Mouse (Mus musculus) small intestine, adult 2 months (tissue): ENCODE data around the gene Lap3. TPM values are rescaled to one million over a fixed set of nuclear protein-coding genes. Genes with fewer than 3 reads are reported as not detected.

Experiments
- H3K27ac ChIP-seq: fragments of 200-500 bp; 2 replicates; pipeline ENCODE4 v1.5.1; 2012; ENCODE audit warnings: low read depth, low read length, control low read depth, inconsistent platforms; ENCODE audit not compliant: insufficient read depth
- H3K27me3 ChIP-seq: fragments of 200-500 bp; 2 replicates; pipeline ENCODE4 v1.6.1; 2012; ENCODE audit warnings: mild to moderate bottlenecking, moderate library complexity, low read length, inconsistent platforms; ENCODE audit not compliant: control insufficient read depth, insufficient read depth
- H3K36me3 ChIP-seq: fragments of 200-500 bp; 2 replicates; pipeline ENCODE4 v1.6.1; 2012; ENCODE audit warnings: mild to moderate bottlenecking, low read length, control low read depth, inconsistent platforms; ENCODE audit not compliant: control insufficient read depth, insufficient read depth
- H3K4me1 ChIP-seq: fragments of 200-500 bp; 2 replicates; pipeline ENCODE4 v1.6.1; 2012; ENCODE audit warnings: low read length, inconsistent platforms, mixed read lengths; ENCODE audit not compliant: control insufficient read depth, insufficient read depth, insufficient read length
- H3K4me3 ChIP-seq: fragments of 200-500 bp; 2 replicates; pipeline ENCODE4 v1.5.1; 2012; ENCODE audit warnings: low read depth, mild to moderate bottlenecking, control low read depth, inconsistent platforms, low read length, moderate library complexity
- CTCF ChIP-seq: fragments of 200-500 bp; IDR thresholded peaks from 2 replicates; pipeline ENCODE4 v1.5.1; 2012; ENCODE audit warnings: low read depth, mild to moderate bottlenecking, control low read depth, inconsistent platforms, low read length, moderate library complexity, mixed read lengths; ENCODE audit not compliant: insufficient replicate concordance, insufficient read length; ENCODE audit errors: extremely low read depth
- POLR2A ChIP-seq: fragments of 200-500 bp; IDR thresholded peaks from 2 replicates; pipeline ENCODE4 v1.6.1; 2012; ENCODE audit warnings: low read depth, mild to moderate bottlenecking, control low read depth, inconsistent platforms, low read length, moderate library complexity
- WGBS: fragments of 180-500 bp; shearing (Covaris S2); methylation state at CpG from one replicate; pipeline ENCODE4 v1.1.7; 2018; 5-methylcytosine and 5-hydroxymethylcytosine counted together
- polyA plus RNA-seq: library from polyadenylated mRNA; depleted of rRNA; stranded (reverse); fragments of >200 nt; gene quantifications from 2 replicates; pipeline ENCODE4 v1.2.3, GENCODE M21; 2012

The Lap3 gene
- polyA plus RNA-seq, 1 experiment, result 134 TPM

- Histone ChIP-seq H3K4me1 (no peaks in the 10 kb centered on the region), H3K27ac (no peak overlapping the region), H3K4me3 (no peak overlapping the region), H3K36me3 (no peaks in the 10 kb centered on the region), H3K27me3 (no peaks in the 10 kb centered on the region)
- TF ChIP-seq CTCF (no peak), POLR2A (no peak)
- WGBS, result 21% methylated on average over 9 of the region's 9 CpGs
These were observed 38.7 kb upstream of the Lap3 start for GRCm38 (mm10) chr5:45454456-45454855.

DNA sequence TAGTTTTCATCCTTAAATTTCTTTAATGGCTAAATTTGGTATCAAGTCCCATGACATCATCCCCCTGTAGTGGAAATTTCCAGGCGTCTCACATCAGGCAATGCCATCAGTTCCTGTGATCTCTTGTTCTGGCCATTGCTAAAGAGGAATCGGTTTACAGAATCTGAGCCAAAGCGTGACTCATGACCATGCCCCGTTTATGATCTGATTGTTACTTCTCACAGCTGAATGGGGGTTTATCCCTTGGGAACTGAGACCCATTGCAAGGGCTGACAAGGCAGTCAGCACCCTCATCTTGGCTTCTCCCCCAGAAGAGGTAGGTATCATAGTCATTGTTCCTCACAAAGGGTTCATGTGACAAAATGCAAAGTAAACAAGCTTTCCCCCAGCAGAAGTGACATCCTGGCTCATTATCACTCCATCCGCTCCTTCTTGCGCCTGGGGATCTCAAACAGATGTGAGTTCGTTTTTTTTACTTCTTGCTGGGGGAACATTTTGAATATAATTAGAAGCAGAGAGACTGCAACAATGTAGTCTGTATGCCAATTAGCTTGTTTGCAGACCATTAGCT is 20.2 kb upstream of the Lap3 start:
- Histone ChIP-seq H3K27me3 (no peaks in the 10 kb centered on the region), H3K4me3 (no peak overlapping the region), H3K4me1 (no peaks in the 10 kb centered on the region), H3K36me3 (no peaks in the 10 kb centered on the region), H3K27ac (no peak overlapping the region)
- 17% methylated on average over 7 of the region's 7 CpGs for WGBS
- no peak for TF ChIP-seq CTCF
- no peak for TF ChIP-seq POLR2A

- no peak for TF ChIP-seq POLR2A
- no peak for TF ChIP-seq CTCF
- H3K27ac ChIP-seq, result no peak overlapping the region
- WGBS, result 89% methylated on average over 1 of the region's 1 CpGs
These were observed 19.7 kb upstream of the Lap3 start for GRCm38 (mm10) chr5:45473521-45473920.

DNA sequence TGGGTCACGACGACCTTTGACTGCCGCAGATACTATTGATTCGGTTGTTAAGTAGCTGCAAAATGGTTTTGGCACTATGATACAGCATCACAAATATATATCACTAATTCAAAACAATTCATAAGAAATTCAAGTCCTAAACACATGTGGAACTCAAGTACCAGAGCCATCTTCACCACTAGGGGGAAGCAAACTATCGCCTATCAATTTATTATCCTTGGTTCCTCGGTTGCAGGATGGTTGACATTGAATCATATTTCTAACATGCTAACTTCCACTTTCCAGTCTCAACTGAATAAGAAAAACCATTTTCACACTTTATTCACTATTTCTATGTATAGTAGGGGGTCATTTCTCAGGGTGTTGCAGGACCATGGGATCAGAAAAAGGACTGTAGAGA is 19.0 kb upstream of the Lap3 start:
- no peak for TF ChIP-seq CTCF
- no peak for TF ChIP-seq POLR2A
- Histone ChIP-seq H3K27me3 (no peaks in the 10 kb centered on the region), H3K27ac (no peak overlapping the region), H3K4me3 (no peak overlapping the region), H3K36me3 (no peaks in the 10 kb centered on the region), H3K4me1 (peaks cover 3% of the 10 kb centered on the region; the same call in 1 of the 2 replicates)
- 20% methylated on average over 6 of the region's 6 CpGs for WGBS

More at GRCm38 (mm10) chr5:45473521-45473920, 19.7 kb upstream of the Lap3 start:
- Histone ChIP-seq H3K36me3 (no peaks in the 10 kb centered on the region), H3K4me1 (peaks cover 3% of the 10 kb centered on the region; the same call in 1 of the 2 replicates), H3K27me3 (no peaks in the 10 kb centered on the region), H3K4me3 (no peak overlapping the region)

DNA sequence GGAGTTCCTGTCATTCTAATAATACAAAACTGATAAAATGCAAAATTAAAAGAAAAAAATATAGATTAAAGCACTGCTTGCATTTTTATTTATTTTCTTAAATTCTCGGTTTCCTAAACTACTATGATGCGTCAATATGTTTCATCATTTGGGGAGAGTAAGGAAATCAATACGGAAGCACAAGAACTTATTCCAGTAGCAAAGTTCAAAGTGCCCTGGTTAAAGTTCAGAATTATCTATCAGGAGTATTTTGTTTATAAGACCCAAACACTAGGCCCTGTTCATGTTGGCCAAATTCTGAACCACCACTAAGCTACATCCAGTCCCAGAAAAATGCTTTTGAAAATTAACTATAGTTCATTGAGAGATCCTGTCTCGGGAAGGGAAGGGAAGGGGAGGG is 18.4 kb upstream of the Lap3 start:
- TF ChIP-seq CTCF (no peak), POLR2A (no peak)
- WGBS, result 31% methylated on average over 4 of the region's 4 CpGs

DNA sequence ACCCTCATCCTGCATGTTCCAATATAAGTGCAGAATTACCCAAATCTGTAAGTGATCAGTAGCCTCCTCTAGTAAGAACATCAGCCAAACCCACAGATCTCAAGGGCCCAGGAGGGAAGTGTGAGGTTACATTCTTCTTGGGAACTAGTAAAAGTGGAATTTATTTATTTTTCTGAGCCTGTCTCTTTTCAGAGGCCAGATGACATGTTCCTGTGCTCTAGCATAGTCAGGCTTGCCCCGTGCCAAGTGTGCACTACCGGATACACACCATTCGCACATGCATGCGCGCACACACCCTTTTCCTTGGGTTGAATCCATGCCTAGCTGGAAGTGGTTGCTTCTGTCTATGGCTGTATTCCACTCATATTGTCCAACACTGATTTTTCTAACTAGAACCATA is 17.4 kb upstream of the Lap3 start:
- H3K4me1 ChIP-seq, result peaks cover 8% of the 10 kb centered on the region; the same call in 1 of the 2 replicates
- no peak for TF ChIP-seq POLR2A
- no peak for TF ChIP-seq CTCF
- H3K27ac ChIP-seq, result no peak overlapping the region
- H3K27me3 ChIP-seq, result no peaks in the 10 kb centered on the region
- no peaks in the 10 kb centered on the region for H3K36me3 ChIP-seq
- WGBS, result 85% methylated on average over 5 of the region's 5 CpGs
- no peak overlapping the region for H3K4me3 ChIP-seq

More for the DNA sequence above, 18.4 kb upstream of the Lap3 start:
- Histone ChIP-seq H3K36me3 (no peaks in the 10 kb centered on the region), H3K4me3 (no peak overlapping the region), H3K27me3 (no peaks in the 10 kb centered on the region), H3K4me1 (peaks cover 3% of the 10 kb centered on the region; the same call in 1 of the 2 replicates), H3K27ac (no peak overlapping the region)

DNA sequence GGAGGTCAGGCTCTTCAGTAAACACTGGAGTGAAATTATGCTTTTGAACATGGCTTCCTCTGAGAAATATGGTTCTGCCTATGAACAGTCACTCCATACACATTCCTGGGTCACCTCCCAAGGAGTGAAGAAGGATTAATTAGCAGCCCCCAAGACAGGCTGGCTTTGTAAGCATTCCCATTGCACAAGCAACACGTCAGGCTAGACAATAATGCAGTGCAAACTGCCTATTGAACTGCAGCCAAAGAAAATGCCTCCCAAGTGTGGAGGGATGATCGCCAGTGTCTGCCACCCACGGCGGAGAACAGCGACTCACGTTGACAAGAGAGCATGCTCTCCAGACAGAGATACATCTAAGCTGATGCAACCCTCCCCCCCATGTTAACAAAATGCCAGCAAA is 16.9 kb upstream of the Lap3 start:
- TF ChIP-seq CTCF (no peak), POLR2A (no peak)
- no peaks in the 10 kb centered on the region for H3K27me3 ChIP-seq
- no peaks in the 10 kb centered on the region for H3K36me3 ChIP-seq
- no peak overlapping the region for H3K4me3 ChIP-seq
- H3K27ac ChIP-seq, result no peak overlapping the region
- WGBS, result 44% methylated on average over 6 of the region's 6 CpGs
- H3K4me1 ChIP-seq, result peaks cover 8% of the 10 kb centered on the region; the same call in 1 of the 2 replicates

DNA sequence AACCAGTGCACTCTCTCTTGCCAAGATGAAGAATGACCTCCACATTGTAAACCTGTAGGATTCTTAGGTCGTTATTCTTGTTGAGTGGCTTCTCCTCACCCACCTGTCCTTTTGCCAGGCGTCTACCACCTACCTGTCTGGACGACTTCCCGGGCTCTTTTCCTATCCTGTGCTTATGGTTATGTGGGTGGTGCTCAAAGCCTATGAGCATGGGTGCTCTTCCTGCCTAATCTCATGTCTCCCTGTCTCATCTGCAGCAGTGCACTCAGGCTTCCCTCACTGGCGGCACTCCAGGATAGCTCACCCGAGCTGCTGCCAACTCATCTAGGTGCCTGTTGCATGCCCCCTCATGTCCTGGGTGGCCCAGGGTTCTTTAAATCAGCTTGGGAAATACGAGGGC is 15.6 kb upstream of the Lap3 start:
- H3K4me3 ChIP-seq, result no peak overlapping the region
- WGBS, result 75% methylated on average over 7 of the region's 7 CpGs
- no peaks in the 10 kb centered on the region for H3K36me3 ChIP-seq
- no peaks in the 10 kb centered on the region for H3K27me3 ChIP-seq
- no peak for TF ChIP-seq CTCF
- no peak overlapping the region for H3K27ac ChIP-seq
- peaks cover 8% of the 10 kb centered on the region; the same call in 1 of the 2 replicates for H3K4me1 ChIP-seq
